Mouse (Mus musculus) c-Kit-positive CD71-positive TER-119-positive erythroid progenitor cells, embryonic 14.5 days (primary cell): ENCODE measurements around the gene Calr4.

Experiments
- DNase-seq: peaks from one replicate; pipeline ENCODE4 v3.0.0-alpha.2; 2013; ENCODE audit warnings: low spot score

Calr4 gene

DNA sequence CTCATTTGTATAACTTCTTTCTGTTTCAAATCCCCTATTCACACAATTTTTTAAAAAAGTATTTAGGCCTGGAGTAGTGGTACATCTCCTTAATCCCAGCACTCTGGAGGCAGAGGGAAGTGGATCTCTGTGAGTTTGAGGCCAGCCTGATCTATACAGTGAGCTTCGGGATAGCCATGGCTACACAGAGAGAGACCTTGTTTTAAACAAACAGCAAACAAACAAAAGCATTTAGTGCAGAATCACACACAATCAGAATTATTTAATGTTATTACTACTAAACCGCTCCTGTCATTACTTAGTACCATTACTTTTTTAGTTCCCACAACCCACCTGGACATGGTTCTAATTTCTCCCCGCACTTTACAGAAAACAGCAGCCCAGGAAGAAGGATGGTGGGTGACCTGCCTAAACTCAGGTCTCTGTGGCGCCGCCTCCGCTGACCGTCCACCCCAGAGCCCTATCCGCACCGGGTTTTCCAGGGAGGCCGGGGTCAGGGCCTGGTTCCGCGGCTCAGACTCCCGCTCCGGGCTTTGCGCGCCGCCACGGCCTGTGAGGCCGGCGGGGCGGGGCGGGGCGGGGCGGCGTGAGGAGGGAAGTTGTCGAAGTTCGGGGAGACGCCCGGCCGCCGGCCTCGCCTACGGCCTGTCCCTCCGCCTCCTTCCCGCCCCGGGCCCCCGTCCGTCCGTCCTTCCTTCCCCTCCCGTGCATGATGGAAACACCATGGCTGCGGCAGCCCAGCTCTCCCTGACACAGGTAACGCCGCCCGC is 45.6 kb downstream of the Calr4 start, which contains the start of gene Eps15:
Eps15 (plus strand) TSS at position 580 of the 770 bp plus-strand sequence.
- peak; percentile 93 for DNase-seq

- DNase-seq, result no peak
Observed at GRCm38 (mm10) chr4:109280459-109281160, 46.3 kb downstream of the Calr4 start.

DNA sequence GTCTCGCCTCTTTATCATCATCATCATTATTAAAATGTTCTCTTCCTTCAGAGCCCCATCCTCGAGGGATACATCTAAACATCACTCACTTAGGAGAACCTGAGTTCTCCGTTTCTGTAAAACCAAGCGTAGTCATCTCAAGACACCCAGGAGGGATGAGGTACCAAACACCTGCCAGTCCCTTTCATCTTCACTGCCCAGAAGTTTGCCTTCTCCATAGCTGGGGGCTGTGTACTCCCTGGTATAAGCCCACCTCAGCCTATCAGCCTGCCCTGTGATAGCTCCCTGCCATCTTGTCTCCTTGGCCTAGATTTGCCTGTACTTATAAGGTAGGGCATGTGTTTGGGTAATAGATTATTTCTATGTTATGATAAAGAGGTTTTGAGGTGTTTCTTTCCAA is 46.9 kb downstream of the Calr4 start:
- DNase-seq, result no peak

DNA sequence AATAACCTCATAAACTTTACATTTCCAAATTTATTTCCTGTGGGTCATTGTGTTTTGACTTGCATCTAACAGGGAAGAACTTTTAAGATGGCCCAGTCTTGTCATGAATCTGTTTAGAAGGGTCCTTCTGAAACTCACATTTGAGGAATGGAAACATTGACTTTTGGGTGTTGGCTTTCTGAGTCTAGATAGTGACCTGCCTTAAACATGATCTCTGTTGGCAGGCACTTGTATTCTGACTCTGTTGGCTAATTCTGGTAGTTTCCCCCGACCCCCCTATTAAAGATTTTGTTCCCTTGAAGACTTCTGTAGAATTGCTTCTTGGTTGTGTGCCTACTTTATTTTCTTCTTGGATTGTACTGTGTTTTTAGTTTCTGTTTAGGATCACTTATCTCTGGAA is 47.7 kb downstream of the Calr4 start:
- DNase-seq, result no peak

- DNase-seq, result no peak
Observed at GRCm38 (mm10) chr4:109294629-109295028, 60.3 kb downstream of the Calr4 start.

DNA sequence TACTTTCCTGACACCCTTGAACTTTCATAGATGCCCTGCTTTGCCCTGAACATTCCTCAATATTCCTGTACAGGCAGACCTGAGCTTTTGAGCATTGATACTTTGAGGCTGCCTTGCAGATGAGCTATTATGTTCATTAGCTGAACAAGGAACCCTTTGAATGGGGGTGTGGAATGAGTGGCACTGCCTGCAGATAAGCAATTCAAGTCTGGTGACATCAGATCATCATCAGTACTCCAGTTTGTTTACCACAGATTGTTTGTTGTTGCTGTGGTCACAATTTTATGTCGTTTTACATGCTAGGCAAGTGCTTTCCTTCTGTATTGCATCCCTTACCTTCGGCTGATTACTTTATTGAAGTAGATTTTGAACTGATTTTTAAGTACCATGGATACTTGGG is 62.2 kb downstream of the Calr4 start:
- no peak for DNase-seq

- DNase-seq, result no peak
Observed at GRCm38 (mm10) chr4:109299136-109299535, 64.9 kb downstream of the Calr4 start.
